Mouse (Mus musculus): ENCODE results near the gene Sco2. TPM values are rescaled to one million over a fixed set of nuclear protein-coding genes. Genes with fewer than 3 reads are reported as not detected.

Sco2 gene
- polyA plus RNA-seq (2015; fragmentation: Nextera tagmentation; extraction: Ambion mirVana): 6.5 and 7.5 TPM in 2 replicates

GRCm38 (mm10) chr15:89373762-89374248 lies at the start of gene Sco2:
Gene Sco2, minus strand, starts transcription at chr15:89373846.

GRCm38 (mm10) chr15:89410118-89410517 lies 36.5 kb upstream of the Sco2 start, which contains the start of gene Syce3:
Gene Syce3, minus strand, starts transcription at chr15:89410503.

GRCm38 (mm10) chr15:89384617-89385016 lies 11.0 kb upstream of the Sco2 start, which contains the start of gene Klhdc7b:
Gene Klhdc7b, plus strand, starts transcription at chr15:89384917.

GRCm38 (mm10) chr15:89378831-89379401 lies 5.3 kb upstream of the Sco2 start, which contains the start of gene Odf3b:
Gene Odf3b, minus strand, starts transcription at chr15:89379282.

GRCm38 (mm10) chr15:89376957-89377356 lies 3.3 kb upstream of the Sco2 start, which contains the start of gene Tymp:
Gene Tymp, minus strand, starts transcription at chr15:89377039.

GRCm38 (mm10) chr15:89355241-89356187 lies 18.1 kb downstream of the Sco2 start, which contains the start of the genes Lmf2 and Ncaph2:
Gene Lmf2, minus strand, starts transcription at chr15:89355659.
Gene Ncaph2, plus strand, starts transcription at chr15:89355719.

GRCm38 (mm10) chr15:89334271-89334670 lies 39.4 kb downstream of the Sco2 start, which contains the start of gene Miox:
Gene Miox, plus strand, starts transcription at chr15:89334398.

GRCm38 (mm10) chr15:89322670-89323522 lies 50.8 kb downstream of the Sco2 start, which contains the start of gene Adm2:
Gene Adm2, plus strand, starts transcription at chr15:89322720.

Other genes with a start within 250 kb of the Sco2 start
- 8.8 and 10.3 TPM in 2 replicates for gene Hdac10, start 245.1 kb downstream of the Sco2 start, polyA plus RNA-seq (2015; fragmentation: Nextera tagmentation; extraction: Ambion mirVana)
- gene Mapk12, start 233.1 kb downstream of the Sco2 start, polyA plus RNA-seq (2015; fragmentation: Nextera tagmentation; extraction: Ambion mirVana): 44.6 and 44.9 TPM in 2 replicates
- gene Mapk11, start 224.2 kb downstream of the Sco2 start, polyA plus RNA-seq (2015; fragmentation: Nextera tagmentation; extraction: Ambion mirVana): 1.2 and 1.5 TPM in 2 replicates
- gene Plxnb2, start 193.1 kb downstream of the Sco2 start, polyA plus RNA-seq (2015; fragmentation: Nextera tagmentation; extraction: Ambion mirVana): 42.0 and 42.7 TPM in 2 replicates
- 14.0 and 17.0 TPM in 2 replicates for gene Dennd6b, start 177.3 kb downstream of the Sco2 start, polyA plus RNA-seq (2015; fragmentation: Nextera tagmentation; extraction: Ambion mirVana)
- gene Ppp6r2, start 162.3 kb downstream of the Sco2 start, polyA plus RNA-seq (2015; fragmentation: Nextera tagmentation; extraction: Ambion mirVana): 27.4 and 27.8 TPM in 2 replicates
- 23.1 and 26.3 TPM in 2 replicates for gene Sbf1, start 58.5 kb downstream of the Sco2 start, polyA plus RNA-seq (2015; fragmentation: Nextera tagmentation; extraction: Ambion mirVana)
- not detected in 2 replicates for gene Adm2, start 51.1 kb downstream of the Sco2 start, polyA plus RNA-seq (2015; fragmentation: Nextera tagmentation; extraction: Ambion mirVana)
- not detected in 2 replicates for gene Miox, start 39.4 kb downstream of the Sco2 start, polyA plus RNA-seq (2015; fragmentation: Nextera tagmentation; extraction: Ambion mirVana)
- gene Lmf2, start 18.2 kb downstream of the Sco2 start, polyA plus RNA-seq (2015; fragmentation: Nextera tagmentation; extraction: Ambion mirVana): 27.3 and 34.7 TPM in 2 replicates
- 58.0 and 70.8 TPM in 2 replicates for gene Ncaph2, start 18.1 kb downstream of the Sco2 start, polyA plus RNA-seq (2015; fragmentation: Nextera tagmentation; extraction: Ambion mirVana)
- 0.96 and 1.4 TPM in 2 replicates for gene Tymp, start 3.2 kb upstream of the Sco2 start, polyA plus RNA-seq (2015; fragmentation: Nextera tagmentation; extraction: Ambion mirVana)
- 0.61 and 1.2 TPM in 2 replicates for gene Odf3b, start 5.4 kb upstream of the Sco2 start, polyA plus RNA-seq (2015; fragmentation: Nextera tagmentation; extraction: Ambion mirVana)
- not detected in 2 replicates for gene Klhdc7b, start 11.1 kb upstream of the Sco2 start, polyA plus RNA-seq (2015; fragmentation: Nextera tagmentation; extraction: Ambion mirVana)
- gene Syce3, start 36.7 kb upstream of the Sco2 start, polyA plus RNA-seq (2015; fragmentation: Nextera tagmentation; extraction: Ambion mirVana): not detected in 2 replicates
- gene Cpt1b, start 52.0 kb upstream of the Sco2 start, polyA plus RNA-seq (2015; fragmentation: Nextera tagmentation; extraction: Ambion mirVana): 150 and 169 TPM in 2 replicates
- gene C730034F03Rik, start 55.7 kb upstream of the Sco2 start, polyA plus RNA-seq (2015; fragmentation: Nextera tagmentation; extraction: Ambion mirVana): 1.7 and 2.0 TPM in 2 replicates
- gene Gm44502, start 55.9 kb upstream of the Sco2 start, polyA plus RNA-seq (2015; fragmentation: Nextera tagmentation; extraction: Ambion mirVana): 0.17 and 0.41 TPM in 2 replicates
- 71.2 and 83.3 TPM in 2 replicates for gene Chkb, start 56.1 kb upstream of the Sco2 start, polyA plus RNA-seq (2015; fragmentation: Nextera tagmentation; extraction: Ambion mirVana)
- gene Mapk8ip2, start 80.1 kb upstream of the Sco2 start, polyA plus RNA-seq (2015; fragmentation: Nextera tagmentation; extraction: Ambion mirVana): 0.14 and 0.15 TPM in 2 replicates
- gene Arsa, start 103.6 kb upstream of the Sco2 start, polyA plus RNA-seq (2015; fragmentation: Nextera tagmentation; extraction: Ambion mirVana): 12.0 and 13.8 TPM in 2 replicates
- gene Shank3, start 125.8 kb upstream of the Sco2 start, polyA plus RNA-seq (2015; fragmentation: Nextera tagmentation; extraction: Ambion mirVana): 0.40 and 0.82 TPM in 2 replicates
- 0.14 TPM in 1 of 2 replicates, not detected in the other for gene Acr, start 194.5 kb upstream of the Sco2 start, polyA plus RNA-seq (2015; fragmentation: Nextera tagmentation; extraction: Ambion mirVana)
- 10.2 and 10.9 TPM in 2 replicates for gene Rabl2, start 218.1 kb upstream of the Sco2 start, polyA plus RNA-seq (2015; fragmentation: Nextera tagmentation; extraction: Ambion mirVana)

Data from skeletal muscle tissue, postnatal 0 days (tissue).